Mouse (Mus musculus) lung, adult 2 months (tissue): ENCODE data around the gene Tle6.

Experiments
- CTCF ChIP-seq: fragments of 200-500 bp; IDR thresholded peaks from 2 replicates; pipeline ENCODE4 v1.5.1; 2011; ENCODE audit warnings: mild to moderate bottlenecking, low read length, control low read depth; ENCODE audit not compliant: insufficient read depth
- POLR2A ChIP-seq: fragments of 200-500 bp; IDR thresholded peaks from 2 replicates; pipeline ENCODE4 v1.6.1; 2011; ENCODE audit warnings: low read depth, mild to moderate bottlenecking, control low read depth, low read length, borderline replicate concordance; ENCODE audit errors: extremely low read depth

DNA sequence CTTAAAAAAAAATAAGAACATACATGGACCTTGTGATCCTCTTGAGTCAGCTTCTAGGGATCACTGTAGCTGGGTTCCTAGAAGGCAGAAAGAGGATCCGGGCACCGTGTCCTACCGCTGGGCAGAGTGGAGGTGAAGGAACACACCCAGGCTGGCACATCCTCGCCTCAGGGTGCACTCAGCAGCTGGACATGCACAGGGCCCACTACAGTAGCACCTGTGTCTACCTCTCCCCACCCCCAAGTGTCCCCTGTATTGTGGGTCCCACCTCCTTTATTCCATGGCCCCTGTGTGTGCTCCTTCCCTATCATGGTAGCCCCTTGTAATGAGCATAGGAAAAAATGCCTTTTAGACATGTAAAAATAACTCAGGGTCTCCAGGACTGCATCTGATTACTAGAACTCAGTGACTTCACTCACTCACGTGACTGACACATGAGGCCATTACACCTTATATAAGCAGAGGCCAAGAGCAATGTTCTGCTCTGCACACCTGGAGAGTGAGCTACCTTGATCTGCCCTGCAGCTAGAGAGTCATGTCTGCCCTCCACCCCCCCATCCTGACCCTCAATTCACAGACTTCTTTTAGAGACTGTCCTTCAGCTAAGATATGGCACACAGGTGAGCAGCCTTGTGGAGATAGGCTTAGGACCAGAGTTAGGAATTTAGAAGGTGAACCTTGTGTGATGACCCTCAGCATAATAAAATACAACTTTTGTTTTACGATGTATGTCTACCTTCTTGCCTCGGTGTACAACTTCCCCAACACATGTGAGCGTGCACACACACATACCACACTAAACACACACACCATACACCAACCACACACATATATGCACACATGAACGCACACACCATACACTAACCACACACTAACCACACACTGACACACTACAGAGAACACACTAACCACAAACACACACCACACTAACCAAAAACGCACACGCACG is 3.4 kb upstream of the Tle6 start:
- TF ChIP-seq POLR2A (no peak), CTCF (no peak)
